Mouse (Mus musculus) heart, embryonic 12.5 days (tissue): ENCODE measurements at regions not wholly inside any gene's neighbourhood (a gene's known extent, or its start where the extent isn't known, plus 50 kb on each side); places are given as distances from the start of the nearest gene placed in this dataset.

ENCODE experiments used
- ATAC-seq: fragments of 200-750 bp; cut with Nextera tagmentation; 2 replicates; pipeline ENCODE4 v1.8.0; 2017; ENCODE audit warnings: moderate TSS enrichment, moderate library complexity; ENCODE audit not compliant: insufficient number of reproducible peaks, low FRiP score
- H3K27ac ChIP-seq: fragments of 300-500 bp; sonication (generic); 2 replicates; pipeline ENCODE4 v1.5.1; 2016; ENCODE audit warnings: mild to moderate bottlenecking, moderate library complexity; ENCODE audit not compliant: poor library complexity, severe bottlenecking
- H3K27me3 ChIP-seq: fragments of 300-500 bp; sonication (generic); replicated peaks from 2 replicates; pipeline ENCODE4 v1.6.1; 2016; ENCODE audit warnings: mild to moderate bottlenecking, moderate library complexity
- H3K36me3 ChIP-seq: fragments of 300-500 bp; sonication (generic); 2 replicates; pipeline ENCODE4 v1.6.1; 2016; ENCODE audit warnings: mild to moderate bottlenecking, moderate library complexity
- H3K4me1 ChIP-seq: fragments of 300-500 bp; sonication (generic); replicated peaks from 2 replicates; pipeline ENCODE4 v1.6.1; 2016; ENCODE audit warnings: mild to moderate bottlenecking
- H3K4me2 ChIP-seq: fragments of 300-500 bp; sonication (generic); 2 replicates; pipeline ENCODE4 v1.6.1; 2016; ENCODE audit warnings: mild to moderate bottlenecking, moderate library complexity
- H3K4me3 ChIP-seq: fragments of 300-500 bp; sonication (generic); 2 replicates; pipeline ENCODE4 v1.5.1; 2016; ENCODE audit warnings: mild to moderate bottlenecking
- H3K9ac ChIP-seq: fragments of 300-500 bp; sonication (generic); 2 replicates; pipeline ENCODE4 v1.6.1; 2016; ENCODE audit warnings: mild to moderate bottlenecking, moderate library complexity
- H3K9me3 ChIP-seq: fragments of 300-500 bp; sonication (generic); replicated peaks from 2 replicates; pipeline ENCODE4 v1.6.1; 2016; ENCODE audit warnings: mild to moderate bottlenecking, moderate library complexity
- WGBS: fragments of 180-500 bp; shearing (Covaris S2); methylation state at CpG from one replicate; pipeline ENCODE4 v1.1.7; 2016; 5-methylcytosine and 5-hydroxymethylcytosine counted together

DNA sequence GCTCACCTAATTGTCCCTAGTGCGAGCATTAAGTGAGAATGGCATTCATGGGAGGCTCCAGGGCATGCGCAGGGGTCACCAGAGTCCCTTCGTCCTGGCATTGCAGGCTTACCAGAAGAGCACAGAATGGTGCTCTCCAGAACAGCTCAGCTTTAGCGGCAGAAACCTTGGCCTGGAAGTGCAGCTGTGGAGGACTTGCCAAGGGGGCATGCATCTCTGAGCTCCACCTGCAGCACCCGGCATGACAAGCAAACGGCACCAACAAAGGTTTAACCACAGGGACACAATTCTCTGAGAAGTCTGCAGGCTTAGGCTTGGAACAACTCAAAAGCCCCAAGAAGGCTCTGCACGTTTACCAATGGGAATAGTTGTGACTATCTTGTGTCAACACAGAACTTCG lies 128.4 kb downstream of the Rpap3 start:
- H3K27ac ChIP-seq: no peak overlapping the region
- WGBS: 81% methylated on average over 8 of the region's 8 CpGs
- H3K9ac ChIP-seq: no peak overlapping the region
- no peak overlapping the region for H3K4me2 ChIP-seq
- peaks cover 8% of the 10 kb centered on the region for H3K4me1 ChIP-seq
- no peaks in the 10 kb centered on the region for H3K27me3 ChIP-seq
- H3K9me3 ChIP-seq: no peaks in the 10 kb centered on the region
- no peak overlapping the region for H3K4me3 ChIP-seq
- H3K36me3 ChIP-seq: no peaks in the 10 kb centered on the region
- ATAC-seq: no peak

DNA sequence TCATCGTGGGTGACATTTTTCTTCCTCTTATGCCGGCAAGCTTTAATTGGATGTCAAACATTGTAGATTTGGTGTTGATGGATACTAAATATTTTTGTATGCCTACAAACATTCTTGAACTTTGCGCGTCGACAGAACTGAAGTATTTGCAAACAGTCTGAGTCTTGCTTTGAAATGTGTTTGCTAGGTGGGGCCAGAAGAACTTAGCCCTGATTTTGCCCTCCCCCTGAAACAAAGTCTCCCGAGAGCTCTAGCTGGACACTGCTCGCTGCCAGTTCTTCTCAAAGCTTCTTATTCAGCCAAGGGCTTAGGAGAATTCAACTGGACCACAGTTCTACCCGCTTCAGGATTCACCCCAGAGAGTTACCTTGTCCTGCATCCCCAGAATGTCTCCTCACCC lies 133.0 kb downstream of the Rpap3 start:
- no peak overlapping the region for H3K4me3 ChIP-seq
- 0 out of 2 replicates have a peak, but pooled peaks cover 6% of the 10 kb centered on the region for H3K9me3 ChIP-seq
- no peaks in the 10 kb centered on the region for H3K36me3 ChIP-seq
- H3K4me2 ChIP-seq: no peak overlapping the region
- peaks cover 9% of the 10 kb centered on the region for H3K4me1 ChIP-seq
- ATAC-seq: no peak
- no peak overlapping the region for H3K27ac ChIP-seq
- 69% methylated on average over 8 of the region's 8 CpGs for WGBS
- H3K27me3 ChIP-seq: no peaks in the 10 kb centered on the region
- no peak overlapping the region for H3K9ac ChIP-seq

DNA sequence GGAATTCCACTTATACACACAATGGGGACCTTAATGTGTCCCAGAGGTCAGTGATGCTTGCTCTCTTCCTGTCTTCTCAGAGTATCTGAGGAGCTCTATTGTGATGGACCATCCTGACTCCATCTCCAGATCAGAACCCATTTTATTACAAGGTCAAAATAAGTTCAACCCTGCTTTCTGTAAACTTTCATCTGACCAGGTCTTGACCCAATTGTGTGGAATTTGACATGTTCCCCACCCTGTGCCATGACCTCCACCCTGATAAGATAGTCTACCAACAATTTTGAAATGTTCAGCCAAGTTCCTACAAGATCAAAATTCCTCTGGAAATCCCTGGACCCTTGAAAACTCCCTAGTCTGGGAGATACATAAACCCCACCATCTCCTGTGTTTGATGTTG lies 133.7 kb downstream of the Rpap3 start:
- 0 out of 2 replicates have a peak, but pooled peaks cover 6% of the 10 kb centered on the region for H3K9me3 ChIP-seq
- H3K4me1 ChIP-seq: peaks cover 12% of the 10 kb centered on the region
- no peaks in the 10 kb centered on the region for H3K27me3 ChIP-seq
- no peaks in the 10 kb centered on the region for H3K36me3 ChIP-seq
- no peak overlapping the region for H3K4me2 ChIP-seq
- ATAC-seq: no peak
- H3K4me3 ChIP-seq: no peak overlapping the region
- no peak overlapping the region for H3K9ac ChIP-seq
- H3K27ac ChIP-seq: no peak overlapping the region

DNA sequence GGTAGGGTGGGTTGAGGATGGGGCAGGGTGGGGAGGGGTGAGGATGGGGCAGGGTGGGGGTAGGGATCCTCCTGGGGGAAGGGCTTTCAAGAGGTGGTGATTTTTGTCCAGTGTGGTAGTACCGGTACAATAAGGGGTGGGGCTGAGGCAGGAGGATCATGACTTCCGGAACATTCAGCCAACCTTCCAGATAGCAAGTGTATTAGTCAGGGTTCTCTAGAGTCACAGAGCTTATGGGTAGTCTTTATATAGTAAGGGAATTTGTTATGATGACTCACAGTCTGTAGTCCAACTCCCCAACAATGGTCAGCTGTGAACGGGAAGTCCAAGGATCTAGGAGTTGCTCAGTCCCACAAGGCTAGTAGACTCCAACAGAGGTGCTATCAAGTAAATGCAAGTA lies 145.5 kb downstream of the Rpap3 start:
- Histone ChIP-seq H3K9ac (no peak overlapping the region), H3K4me2 (no peak overlapping the region), H3K9me3 (peaks cover 36% of the 10 kb centered on the region), H3K27ac (no peak overlapping the region), H3K27me3 (no peaks in the 10 kb centered on the region), H3K4me3 (no peak overlapping the region), H3K4me1 (no peaks in the 10 kb centered on the region), H3K36me3 (no peaks in the 10 kb centered on the region)
- no peak for ATAC-seq
- 97% methylated on average over 3 of the region's 3 CpGs for WGBS

DNA sequence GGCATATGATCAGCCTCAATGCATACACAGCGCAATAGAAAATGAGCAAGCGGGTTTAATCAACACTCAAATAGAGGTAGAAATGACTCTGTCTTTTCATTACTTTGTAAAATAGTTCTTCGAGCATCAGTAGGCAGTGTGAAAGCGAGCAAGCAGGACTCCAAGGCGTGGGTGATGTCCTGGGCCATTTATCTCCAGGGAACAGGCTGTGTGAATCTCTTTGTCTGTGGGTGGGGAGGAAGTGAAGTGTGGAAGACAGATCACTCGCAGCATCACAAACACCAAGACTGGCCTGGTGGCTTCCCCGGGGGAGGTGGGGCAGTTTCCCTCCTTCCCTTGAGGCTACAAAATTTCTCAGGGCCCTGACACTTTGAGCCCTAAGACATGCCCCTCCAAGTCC lies 146.9 kb downstream of the Rpap3 start:
- WGBS: 83% methylated on average over 7 of the region's 7 CpGs
- no peak for ATAC-seq
- H3K36me3 ChIP-seq: no peaks in the 10 kb centered on the region

DNA sequence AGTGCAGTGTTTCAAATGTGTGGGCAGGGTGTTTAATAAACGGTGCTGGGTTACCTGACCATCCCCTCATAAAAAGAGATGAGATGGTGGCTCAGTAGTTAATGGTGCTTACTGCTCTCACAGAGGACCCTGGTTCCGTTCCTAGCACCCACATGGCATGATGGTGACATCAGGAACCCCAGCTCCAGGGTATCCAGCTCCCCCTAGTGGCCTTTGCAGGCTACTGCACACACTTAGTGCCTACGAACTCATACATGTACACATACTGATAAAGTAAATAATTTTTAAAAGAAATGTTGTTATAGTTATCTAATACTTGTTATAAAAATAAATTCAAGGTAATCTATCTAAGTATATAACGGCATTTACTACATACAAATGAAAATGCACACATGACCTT lies 157.3 kb downstream of the Rpap3 start:
- Histone ChIP-seq H3K4me3 (no peak overlapping the region), H3K9ac (no peak overlapping the region), H3K27me3 (no peaks in the 10 kb centered on the region), H3K9me3 (peaks cover 27% of the 10 kb centered on the region), H3K27ac (no peak overlapping the region), H3K4me1 (no peaks in the 10 kb centered on the region), H3K36me3 (no peaks in the 10 kb centered on the region), H3K4me2 (no peak overlapping the region)
- ATAC-seq: no peak
- 83% methylated on average over 4 of the region's 4 CpGs for WGBS

More for the DNA sequence above, 146.9 kb downstream of the Rpap3 start:
- no peak overlapping the region for H3K27ac ChIP-seq
- no peaks in the 10 kb centered on the region for H3K27me3 ChIP-seq
- H3K4me3 ChIP-seq: no peak overlapping the region
- peaks cover 36% of the 10 kb centered on the region for H3K9me3 ChIP-seq
- H3K4me1 ChIP-seq: no peaks in the 10 kb centered on the region
- H3K9ac ChIP-seq: no peak overlapping the region
- H3K4me2 ChIP-seq: no peak overlapping the region

DNA sequence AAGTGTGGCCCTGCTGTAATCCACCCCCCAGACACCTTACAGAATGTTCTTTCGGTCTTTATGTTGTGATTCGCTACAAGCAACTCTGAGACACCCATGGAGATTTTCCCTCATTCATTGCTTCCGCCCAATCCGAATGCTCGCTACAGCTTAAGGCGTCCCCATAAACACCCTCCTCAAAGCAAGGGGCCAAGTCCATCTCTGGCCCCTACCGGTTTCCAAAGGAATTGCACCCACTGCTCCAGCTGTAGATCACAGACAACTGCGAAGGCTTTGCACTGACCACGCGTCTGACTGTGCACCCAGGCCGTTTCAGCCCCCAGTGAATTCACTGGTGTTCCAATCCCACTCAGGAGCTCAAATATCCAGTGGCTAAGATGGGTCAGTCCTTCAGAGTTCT lies 160.6 kb downstream of the Rpap3 start:
- Histone ChIP-seq H3K4me2 (no peak overlapping the region), H3K4me1 (no peaks in the 10 kb centered on the region), H3K27ac (no peak overlapping the region), H3K4me3 (no peak overlapping the region), H3K9ac (no peak overlapping the region), H3K36me3 (no peaks in the 10 kb centered on the region), H3K9me3 (peaks cover 27% of the 10 kb centered on the region), H3K27me3 (no peaks in the 10 kb centered on the region)
- WGBS: 85% methylated on average over 11 of the region's 11 CpGs
- no peak for ATAC-seq

DNA sequence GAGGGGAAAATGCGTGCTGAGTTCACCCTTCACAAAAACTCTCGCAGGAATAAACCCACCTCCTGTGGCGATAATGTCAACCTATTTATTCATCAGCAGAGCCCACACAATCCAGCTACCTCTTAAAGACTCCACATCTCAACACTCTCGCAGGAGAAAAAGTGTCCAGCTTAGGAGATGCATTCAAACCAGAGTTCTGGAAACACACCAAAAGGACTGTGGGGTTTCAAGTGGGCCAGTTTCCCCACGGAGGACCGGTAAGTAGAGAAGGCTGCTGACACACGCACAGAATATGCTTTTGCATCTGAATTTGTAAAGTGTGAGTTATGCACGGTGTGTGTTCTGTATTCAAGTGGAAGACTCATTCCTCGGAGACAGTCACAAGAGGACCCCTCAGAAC lies 164.0 kb downstream of the Rpap3 start:
- Histone ChIP-seq H3K4me3 (no peak overlapping the region), H3K4me2 (no peak overlapping the region), H3K27me3 (no peaks in the 10 kb centered on the region), H3K9ac (no peak overlapping the region), H3K9me3 (peaks cover 22% of the 10 kb centered on the region), H3K4me1 (no peaks in the 10 kb centered on the region), H3K36me3 (no peaks in the 10 kb centered on the region), H3K27ac (no peak overlapping the region)
- WGBS: 87% methylated on average over 9 of the region's 9 CpGs
- ATAC-seq: no peak

DNA sequence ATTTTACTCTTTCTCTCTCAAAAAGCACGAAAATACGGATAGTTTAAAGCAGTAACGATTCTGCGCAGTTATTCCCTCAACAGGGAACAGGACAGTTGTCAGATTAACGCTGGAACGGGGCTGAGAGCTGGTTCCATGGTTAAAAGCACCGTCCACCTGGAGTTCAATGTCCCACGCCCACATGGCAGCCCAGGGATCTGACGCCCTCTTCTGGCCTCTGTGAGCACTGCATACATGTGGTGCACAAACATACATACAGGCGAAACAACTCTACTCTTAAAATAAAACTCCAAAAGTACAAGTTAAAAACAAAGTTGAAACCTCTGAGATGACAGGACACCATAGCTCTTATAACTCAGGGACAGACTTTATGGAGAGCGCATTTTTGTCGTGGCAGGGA lies 169.5 kb downstream of the Rpap3 start:
- Histone ChIP-seq H3K9me3 (no peaks in the 10 kb centered on the region), H3K27ac (no peak overlapping the region), H3K4me1 (0 out of 2 replicates have a peak, but pooled peaks cover 4% of the 10 kb centered on the region), H3K27me3 (no peaks in the 10 kb centered on the region), H3K4me3 (no peak overlapping the region), H3K9ac (no peak overlapping the region), H3K36me3 (no peaks in the 10 kb centered on the region), H3K4me2 (no peak overlapping the region)
- no peak for ATAC-seq
- 85% methylated on average over 12 of the region's 12 CpGs for WGBS

DNA sequence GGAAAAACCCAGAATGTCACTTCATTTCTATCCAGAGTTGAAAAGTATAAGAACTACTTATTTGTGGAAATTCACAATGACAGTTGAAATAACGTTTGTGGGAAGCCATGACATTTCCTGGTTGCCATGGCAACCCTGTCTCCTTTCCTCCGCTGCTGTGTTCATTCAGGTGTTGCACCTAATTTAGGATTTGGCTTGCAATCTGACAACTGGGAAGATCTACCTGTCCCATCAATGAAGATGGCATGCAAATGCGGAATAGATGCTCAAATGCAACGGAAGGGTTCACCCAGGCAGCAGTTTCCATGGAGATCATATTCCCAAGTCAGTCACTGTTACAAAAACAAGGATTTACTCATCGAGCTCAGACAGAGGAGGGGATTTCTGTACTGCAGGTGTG lies 170.7 kb downstream of the Rpap3 start:
- no peak overlapping the region for H3K4me2 ChIP-seq
- WGBS: 75% methylated on average over 5 of the region's 5 CpGs
- H3K27me3 ChIP-seq: no peaks in the 10 kb centered on the region
- H3K4me1 ChIP-seq: 0 out of 2 replicates have a peak, but pooled peaks cover 4% of the 10 kb centered on the region
- no peak for ATAC-seq
- H3K27ac ChIP-seq: no peak overlapping the region
- H3K36me3 ChIP-seq: no peaks in the 10 kb centered on the region
- H3K4me3 ChIP-seq: no peak overlapping the region
- no peak overlapping the region for H3K9ac ChIP-seq
- no peaks in the 10 kb centered on the region for H3K9me3 ChIP-seq

DNA sequence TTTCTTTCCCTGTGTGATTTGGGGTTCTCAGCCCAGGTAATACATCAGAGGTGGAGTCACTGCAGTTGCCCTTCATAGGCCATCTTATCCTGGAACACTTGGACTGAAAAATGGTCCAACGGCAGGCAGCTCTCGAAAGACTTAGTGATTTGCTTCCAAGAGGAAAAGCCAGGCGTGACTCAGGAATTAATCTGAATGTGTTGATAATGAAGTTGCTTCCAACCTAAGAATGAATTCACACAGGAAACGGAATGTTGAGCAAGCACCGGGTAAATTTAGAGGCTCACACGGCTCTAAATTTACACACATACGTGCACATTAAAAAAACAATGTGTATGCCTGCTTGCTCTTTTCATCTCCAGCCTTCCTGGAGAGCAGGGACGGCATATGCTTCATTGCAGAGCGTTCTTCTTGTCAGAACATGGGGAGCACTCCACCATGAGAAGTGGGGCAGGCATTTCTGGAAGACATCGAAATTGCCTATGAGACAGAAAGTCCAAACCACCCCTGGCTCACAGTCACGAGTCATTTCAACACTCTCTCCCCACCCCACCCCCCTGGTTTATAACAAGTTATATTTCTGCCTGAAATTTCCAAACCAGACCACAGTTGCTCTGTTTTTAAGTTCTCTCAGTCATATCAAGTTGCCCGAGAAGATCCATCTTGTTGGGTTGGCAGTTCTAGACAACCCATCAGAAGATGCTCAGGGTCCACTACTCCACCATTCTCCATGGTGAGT lies 171.9 kb downstream of the Rpap3 start:
- 0 out of 2 replicates have a peak, but pooled peaks cover 4% of the 10 kb centered on the region for H3K4me1 ChIP-seq
- 57% methylated on average over 12 of the region's 12 CpGs for WGBS
- H3K9me3 ChIP-seq: no peaks in the 10 kb centered on the region
- no peak overlapping the region for H3K4me3 ChIP-seq
- ATAC-seq: no peak
- no peak overlapping the region for H3K9ac ChIP-seq
- H3K4me2 ChIP-seq: no peak overlapping the region
- no peaks in the 10 kb centered on the region for H3K27me3 ChIP-seq
- no peak overlapping the region for H3K27ac ChIP-seq
- no peaks in the 10 kb centered on the region for H3K36me3 ChIP-seq

DNA sequence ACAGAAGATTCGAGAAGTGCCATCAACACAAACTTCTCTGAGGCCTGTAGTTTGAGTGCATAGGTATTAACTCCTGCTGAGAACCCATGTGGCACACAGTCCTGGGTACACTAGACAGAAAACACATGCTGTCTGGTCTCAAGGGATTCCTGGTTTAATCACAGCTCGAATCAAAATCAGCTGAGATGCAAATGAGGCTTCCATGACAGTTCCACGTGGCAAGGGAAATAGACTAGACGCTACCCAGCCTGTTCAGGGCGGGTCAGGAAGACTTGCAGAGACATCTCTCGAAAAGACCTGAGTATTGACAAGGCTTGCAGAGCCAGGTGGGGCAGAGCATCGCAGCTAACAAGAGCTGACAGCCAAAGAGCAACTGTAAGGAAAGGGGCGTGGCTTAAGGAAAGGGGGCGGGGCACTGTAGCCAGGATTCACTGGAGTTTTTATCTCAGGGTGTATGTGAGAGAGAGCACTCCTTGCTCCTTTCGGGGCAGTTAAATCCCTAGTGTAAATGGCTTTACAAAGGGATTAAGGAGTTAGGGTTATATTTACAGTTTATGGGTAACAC lies 173.2 kb downstream of the Rpap3 start:
- no peak for ATAC-seq
- Histone ChIP-seq H3K4me2 (no peak overlapping the region), H3K27ac (no peak overlapping the region), H3K36me3 (no peaks in the 10 kb centered on the region), H3K4me1 (0 out of 2 replicates have a peak, but pooled peaks cover 4% of the 10 kb centered on the region), H3K27me3 (no peaks in the 10 kb centered on the region), H3K9ac (no peak overlapping the region), H3K4me3 (no peak overlapping the region), H3K9me3 (no peaks in the 10 kb centered on the region)
- 61% methylated on average over 10 of the region's 10 CpGs for WGBS
